Mouse (Mus musculus) limb, embryonic 14.5 days (tissue): ENCODE data around the gene Ybx2. TPM values are rescaled to one million over a fixed set of nuclear protein-coding genes. Genes with fewer than 3 reads are reported as not detected.

Source experiments
- ATAC-seq: fragments of 200-750 bp; cut with Nextera tagmentation; 2 replicates; pipeline ENCODE4 v1.8.0; 2017; ENCODE audit warnings: low read depth, moderate number of reproducible peaks, moderate TSS enrichment; ENCODE audit not compliant: low FRiP score
- DNase-seq: peaks from one replicate; pipeline ENCODE4 v3.0.0-alpha.2; 2015; ENCODE audit warnings: low spot score
- H3K27ac ChIP-seq: fragments of 300-500 bp; sonication (generic); replicated peaks from 2 replicates; pipeline ENCODE4 v1.5.1; 2014; ENCODE audit warnings: low read depth, mild to moderate bottlenecking, low read length, moderate library complexity, mixed read lengths
- H3K27me3 ChIP-seq: fragments of 300-500 bp; sonication (generic); 2 replicates; pipeline ENCODE4 v1.6.1; 2014; ENCODE audit warnings: low read length, mixed read lengths; ENCODE audit not compliant: control insufficient read depth, insufficient read depth
- H3K36me3 ChIP-seq: fragments of 300-500 bp; sonication (generic); 2 replicates; pipeline ENCODE4 v1.6.1; 2014; ENCODE audit warnings: mild to moderate bottlenecking, low read length, moderate library complexity, mixed read lengths; ENCODE audit not compliant: control insufficient read depth, insufficient read depth
- H3K4me1 ChIP-seq: fragments of 300-500 bp; sonication (generic); 2 replicates; pipeline ENCODE4 v1.6.1; 2014; ENCODE audit warnings: antibody characterized with exemption, low read length, mixed read lengths; ENCODE audit not compliant: control insufficient read depth, insufficient read depth
- H3K4me2 ChIP-seq: fragments of 300-500 bp; sonication (generic); replicated peaks from 2 replicates; pipeline ENCODE4 v1.6.1; 2014; ENCODE audit warnings: low read depth, mild to moderate bottlenecking, low read length, moderate library complexity; ENCODE audit not compliant: severe bottlenecking
- H3K4me3 ChIP-seq: fragments of 300-500 bp; sonication (generic); replicated peaks from 2 replicates; pipeline ENCODE4 v1.5.1; 2014; ENCODE audit warnings: low read length
- H3K9ac ChIP-seq: fragments of 300-500 bp; sonication (generic); 2 replicates; pipeline ENCODE4 v1.6.1; 2014; ENCODE audit warnings: mild to moderate bottlenecking, low read depth, low read length, moderate library complexity; ENCODE audit not compliant: severe bottlenecking
- H3K9me3 ChIP-seq: fragments of 300-500 bp; sonication (generic); 2 replicates; pipeline ENCODE4 v1.6.1; 2016; ENCODE audit warnings: low read length; ENCODE audit not compliant: control insufficient read depth
- POLR2A ChIP-seq: fragments of 200-500 bp; IDR thresholded peaks from 2 replicates; pipeline ENCODE4 v1.8.0; 2012; ENCODE audit warnings: inconsistent platforms, mild to moderate bottlenecking, moderate library complexity, borderline replicate concordance; ENCODE audit not compliant: insufficient read depth, insufficient read length; ENCODE audit errors: extremely low read depth
- WGBS: fragments of 180-500 bp; shearing (Covaris S2); extraction: QIAGEN DNeasy Blood & Tissue Kit; methylation state at CpG from one replicate; pipeline ENCODE4 v1.1.7; 2014; 5-methylcytosine and 5-hydroxymethylcytosine counted together
- polyA plus RNA-seq, 2 experiments: library from polyadenylated mRNA; depleted of rRNA in 1 of 2; stranded (reverse) in 1 of 2; unstranded in 1 of 2; fragments of >200 nt; fragmentation: Nextera tagmentation in 1 of 2; extraction: Ambion mirVana in 1 of 2; gene quantifications; 2 replicates each; pipeline versions ENCODE4 v1.2.1 to v1.2.3; 2012 to 2014

The Ybx2 gene
- polyA plus RNA-seq, 2 experiments = 7.2 to 70.1 TPM

DNA sequence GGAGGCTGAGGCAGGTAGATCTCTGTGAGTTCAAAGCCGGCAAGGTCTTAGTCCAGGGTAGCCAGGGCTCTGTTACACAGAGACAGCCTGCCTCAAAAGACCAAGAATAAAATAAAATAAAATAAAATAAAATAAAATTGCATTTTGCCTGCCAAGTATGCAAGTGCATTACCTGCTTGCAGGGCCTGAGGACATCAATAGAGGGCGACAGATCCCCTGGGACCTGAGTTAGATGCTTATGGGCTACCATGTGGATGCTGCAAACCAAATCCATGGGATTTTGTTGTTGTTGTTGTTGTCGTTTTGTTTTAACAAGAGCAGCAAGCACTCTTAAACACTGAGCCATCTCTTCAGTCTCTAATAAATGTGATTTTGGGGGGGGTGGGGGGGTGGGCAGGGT is 3.3 kb upstream of the Ybx2 start:
- no peak overlapping the region for H3K9ac ChIP-seq
- peaks cover 16% of the 10 kb centered on the region for H3K4me1 ChIP-seq
- DNase-seq = no peak
- H3K36me3 ChIP-seq = no peaks in the 10 kb centered on the region
- H3K27me3 ChIP-seq = no peaks in the 10 kb centered on the region
- TF ChIP-seq POLR2A = no peak
- ATAC-seq = no peak
- H3K4me2 ChIP-seq = no peak overlapping the region
- 34% methylated on average over 3 of the region's 3 CpGs for WGBS
- H3K4me3 ChIP-seq = no peak overlapping the region
- no peak overlapping the region for H3K27ac ChIP-seq
- H3K9me3 ChIP-seq = no peaks in the 10 kb centered on the region

DNA sequence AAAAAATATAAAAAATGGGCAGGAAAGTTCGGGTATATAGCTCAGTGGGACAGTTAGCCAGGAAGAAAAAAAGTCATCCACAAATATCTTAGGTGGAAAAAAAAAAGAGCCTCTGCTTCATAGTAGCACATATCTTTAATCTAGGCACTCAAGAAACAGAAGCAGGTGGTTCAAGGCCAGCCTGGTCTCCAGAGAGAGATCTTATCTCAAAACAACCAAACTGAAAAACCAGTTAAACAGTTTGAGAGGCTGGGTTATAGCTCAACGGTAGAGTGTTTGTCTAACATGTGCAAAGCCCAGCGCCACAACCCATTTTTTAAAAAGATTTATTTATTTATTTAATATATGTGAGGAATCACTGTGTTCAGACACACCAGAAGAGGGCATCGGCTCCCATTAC is 2.5 kb upstream of the Ybx2 start:
- WGBS = 76% methylated on average over 4 of the region's 4 CpGs
- TF ChIP-seq POLR2A = no peak
- peaks cover 21% of the 10 kb centered on the region for H3K4me1 ChIP-seq
- DNase-seq (no peak), ATAC-seq (no peak)
- H3K9ac ChIP-seq = no peak overlapping the region
- H3K27ac ChIP-seq = no peak overlapping the region
- H3K4me3 ChIP-seq = no peak overlapping the region
- no peaks in the 10 kb centered on the region for H3K9me3 ChIP-seq
- H3K27me3 ChIP-seq = no peaks in the 10 kb centered on the region
- H3K4me2 ChIP-seq = no peak overlapping the region
- H3K36me3 ChIP-seq = no peaks in the 10 kb centered on the region

DNA sequence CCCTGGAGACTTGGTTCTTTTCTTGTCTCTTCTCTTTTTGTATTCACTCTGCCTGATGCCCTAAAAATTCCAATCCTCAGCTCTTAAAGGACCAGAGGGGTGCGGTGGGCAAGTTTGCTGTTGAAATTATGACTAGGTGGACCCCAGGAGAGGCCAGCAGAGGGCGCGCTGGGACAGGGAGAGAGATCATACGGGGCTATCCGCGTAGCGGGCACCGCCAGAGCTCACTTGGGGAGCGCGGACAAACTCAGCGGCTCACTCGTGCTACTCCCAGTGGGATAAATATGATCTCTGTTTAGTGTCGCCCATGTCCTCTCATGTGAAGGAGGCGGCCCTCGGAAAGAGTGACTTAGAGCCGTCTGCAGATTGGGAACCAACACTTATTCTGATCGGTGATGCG is 1.4 kb upstream of the Ybx2 start:
- H3K4me1 ChIP-seq = peaks cover 26% of the 10 kb centered on the region
- H3K4me2 ChIP-seq = peak overlapping the region; percentile 47
- under 1% methylated on average over 18 of the region's 18 CpGs for WGBS
- H3K27ac ChIP-seq = no peak overlapping the region
- ATAC-seq = peak; percentile 58
- H3K9me3 ChIP-seq = no peaks in the 10 kb centered on the region
- no peaks in the 10 kb centered on the region for H3K36me3 ChIP-seq
- H3K9ac ChIP-seq = no peak overlapping the region
- H3K4me3 ChIP-seq = peak overlapping the region; percentile 19
- no peaks in the 10 kb centered on the region for H3K27me3 ChIP-seq
- no peak for TF ChIP-seq POLR2A
- DNase-seq = peak; percentile 86

DNA sequence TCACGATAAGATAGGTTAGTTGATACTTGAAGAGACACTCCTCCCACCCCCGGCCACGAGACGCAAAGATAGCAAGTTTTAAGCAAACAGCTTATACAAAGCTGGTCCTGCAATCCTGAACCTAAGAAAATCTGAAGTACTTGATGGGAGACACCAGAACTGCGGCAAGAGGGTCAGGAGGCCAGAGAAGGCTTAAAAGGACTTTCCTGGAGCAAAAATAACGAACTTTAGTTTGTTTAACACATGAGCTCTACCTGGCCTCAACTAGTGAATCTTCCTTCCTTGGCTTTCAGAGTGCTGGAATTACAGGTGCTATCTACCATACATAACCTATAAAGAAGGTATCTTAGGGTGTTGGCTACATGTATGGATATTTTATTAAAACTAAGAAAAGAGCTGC is 915 bp upstream of the Ybx2 start:
- Histone ChIP-seq H3K36me3 (no peaks in the 10 kb centered on the region), H3K4me2 (peak overlapping the region; percentile 47), H3K4me3 (peak overlapping the region; percentile 19), H3K27me3 (no peaks in the 10 kb centered on the region), H3K27ac (no peak overlapping the region), H3K9me3 (no peaks in the 10 kb centered on the region), H3K4me1 (peaks cover 26% of the 10 kb centered on the region), H3K9ac (no peak overlapping the region)
- DNase-seq (no peak), ATAC-seq (no peak)
- WGBS = 17% methylated on average over 6 of the region's 6 CpGs
- TF ChIP-seq POLR2A = no peak

DNA sequence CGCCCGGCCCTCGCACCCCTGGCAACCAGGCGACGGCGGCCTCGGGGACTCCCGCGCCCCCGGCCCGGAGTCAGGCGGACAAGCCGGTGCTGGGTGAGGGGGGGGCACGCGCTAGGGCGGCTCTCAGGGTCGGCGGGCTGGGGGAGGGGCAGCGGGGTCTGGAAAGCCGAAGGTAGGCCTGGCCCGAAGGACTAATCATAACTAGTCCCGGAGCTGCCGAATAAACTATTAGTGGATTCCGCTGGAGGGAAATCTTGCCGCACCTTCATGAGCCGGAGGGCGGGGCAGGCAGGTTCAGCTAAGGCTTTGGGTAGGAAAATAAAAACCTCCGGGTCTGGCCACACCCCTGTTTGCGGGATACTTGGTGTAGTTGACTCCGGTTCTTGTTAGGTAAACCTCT is 560 bp downstream of the Ybx2 start:
- peak overlapping the region; percentile 65 for H3K4me3 ChIP-seq
- H3K4me1 ChIP-seq = peaks cover 26% of the 10 kb centered on the region
- H3K36me3 ChIP-seq = no peaks in the 10 kb centered on the region
- H3K9me3 ChIP-seq = no peaks in the 10 kb centered on the region
- no peaks in the 10 kb centered on the region for H3K27me3 ChIP-seq
- H3K27ac ChIP-seq = no peak overlapping the region
- ATAC-seq = no peak
- H3K4me2 ChIP-seq = peak overlapping the region; percentile 100
- TF ChIP-seq POLR2A = no peak
- under 1% methylated on average over 23 of the region's 30 CpGs for WGBS
- H3K9ac ChIP-seq = peak overlapping the region; percentile 65
- DNase-seq = no peak
